Mouse (Mus musculus): Measurements from ENCODE around the gene Sorbs1. TPM values are rescaled to one million over a fixed set of nuclear protein-coding genes. Genes with fewer than 3 reads are reported as not detected.

Sorbs1 gene
- polyA plus RNA-seq, 1 experiment from 2014 or later, result 68.9 TPM

GRCm38 (mm10) chr19:40341141-40341540, 172.4 kb downstream of the Sorbs1 start:
- in situ Hi-C loops (cut with MboI; ENCODE audit: low pct_unique_long_range_greater_than_20kb), result loop anchor here (25.0 kb wide), 1 partner anchor 371 kb away; no protein-coding TSS in a partner anchor

GRCm38 (mm10) chr19:40336694-40337093, 176.9 kb downstream of the Sorbs1 start:
- in situ Hi-C loops (cut with MboI; ENCODE audit: low pct_unique_long_range_greater_than_20kb), result loop anchor here (25.0 kb wide), 1 partner anchor 376 kb away; no protein-coding TSS in a partner anchor
- no peaks in the 10 kb centered on the region for H3K27me3 ChIP-seq
- no peak for DNase-seq (ENCODE audit: low read depth, low spot score)
- no peak for TF ChIP-seq CTCF (IDR thresholded peaks at IDR 0.05)
- CTCF ChIA-PET, result interaction anchor here (1.1 to 4.0 kb wide), 2 partner anchors 9 to 26 kb away, joined by 3 to 19 read pairs; no protein-coding TSS in a partner anchor
- POLR2A ChIA-PET, result no interaction called here
- no peak for ATAC-seq

More at GRCm38 (mm10) chr19:40341141-40341540, 172.4 kb downstream of the Sorbs1 start:
- DNase-seq (ENCODE audit: low read depth, low spot score), result no peak
- ChIA-PET POLR2A (no interaction called here), CTCF (no interaction called here)
- no peak for TF ChIP-seq CTCF (IDR thresholded peaks at IDR 0.05)
- ATAC-seq, result no peak
- H3K27me3 ChIP-seq, result no peaks in the 10 kb centered on the region

DNA sequence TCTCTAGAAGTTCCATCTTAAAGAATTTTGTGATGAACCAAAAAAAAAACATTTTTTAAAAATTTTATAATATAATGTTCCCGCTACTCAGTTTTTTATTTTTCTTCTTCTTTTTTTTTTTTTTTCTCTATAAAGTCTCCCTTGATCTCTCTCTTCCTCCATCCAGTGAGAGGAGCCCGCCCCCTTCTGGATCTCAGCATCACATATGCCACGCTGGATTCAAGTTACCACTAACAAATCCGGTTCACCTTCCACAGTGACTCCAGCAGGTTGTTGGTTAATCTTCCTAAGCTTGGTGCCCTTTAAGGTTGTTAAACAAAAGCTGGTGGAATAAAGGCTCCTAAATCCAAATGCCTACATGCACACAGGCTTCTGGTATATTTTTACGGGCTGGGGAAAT, 179.7 kb downstream of the Sorbs1 start:
- in situ Hi-C loops (cut with MboI; ENCODE audit: low pct_unique_long_range_greater_than_20kb), result loop anchor here (25.0 kb wide), 1 partner anchor 378 kb away; no protein-coding TSS in a partner anchor
- DNase-seq (ENCODE audit: low read depth, low spot score) (no peak), ATAC-seq (no peak)
- TF ChIP-seq CTCF (IDR thresholded peaks at IDR 0.05), result no peak
- ChIA-PET CTCF (interaction anchor here (0.7 to 4.0 kb wide), 5 partner anchors 10 to 58 kb away, joined by 3 to 19 read pairs (median 3); no protein-coding TSS in a partner anchor), POLR2A (interaction anchor here (0.6 to 1.1 kb wide), 3 partner anchors 8 to 116 kb away, joined by 3 to 5 read pairs (median 4); no protein-coding TSS in a partner anchor)
- no peaks in the 10 kb centered on the region for H3K27me3 ChIP-seq

GRCm38 (mm10) chr19:40333081-40333480, 180.5 kb downstream of the Sorbs1 start:
- ATAC-seq (no peak), DNase-seq (ENCODE audit: low read depth, low spot score) (no peak)
- no peaks in the 10 kb centered on the region for H3K27me3 ChIP-seq
- ChIA-PET POLR2A (interaction anchor here (0.6 kb wide), 1 partner anchor 24 kb away, joined by 5 read pairs; no protein-coding TSS in a partner anchor), CTCF (interaction anchor here (1.9 to 4.0 kb wide), 2 partner anchors 10 to 13 kb away, joined by 13 to 19 read pairs; no protein-coding TSS in a partner anchor)
- TF ChIP-seq CTCF (IDR thresholded peaks at IDR 0.05), result no peak
- in situ Hi-C loops (cut with MboI; ENCODE audit: low pct_unique_long_range_greater_than_20kb), result loop anchor here (25.0 kb wide), 1 partner anchor 379 kb away; no protein-coding TSS in a partner anchor

- DNase-seq (ENCODE audit: low read depth, low spot score) (no peak), ATAC-seq (no peak)
- TF ChIP-seq CTCF (IDR thresholded peaks at IDR 0.05), result no peak
- H3K27me3 ChIP-seq, result no peaks in the 10 kb centered on the region
- ChIA-PET CTCF (interaction anchor here (1.9 kb wide), 1 partner anchor 11 kb away, joined by 13 read pairs; no protein-coding TSS in a partner anchor), POLR2A (no interaction called here)
- in situ Hi-C loops (cut with MboI; ENCODE audit: low pct_unique_long_range_greater_than_20kb), result loop anchor here (25.0 kb wide), 1 partner anchor 380 kb away; no protein-coding TSS in a partner anchor
Measured at GRCm38 (mm10) chr19:40332303-40332702, 181.3 kb downstream of the Sorbs1 start.

- POLR2A ChIA-PET, result no interaction called here
- TF ChIP-seq CTCF (IDR thresholded peaks at IDR 0.05), result no peak
- in situ Hi-C loops (cut with MboI; ENCODE audit: low pct_unique_long_range_greater_than_20kb), result loop anchor here (25.0 kb wide), 1 partner anchor 380 kb away; no protein-coding TSS in a partner anchor
- DNase-seq (ENCODE audit: low read depth, low spot score) (no peak), ATAC-seq (no peak)
- CTCF ChIA-PET, result interaction anchor here (1.2 to 1.9 kb wide), 2 partner anchors 11 to 14 kb away, joined by 3 to 13 read pairs; no protein-coding TSS in a partner anchor
- H3K27me3 ChIP-seq, result no peaks in the 10 kb centered on the region
Measured at GRCm38 (mm10) chr19:40331846-40332245, 181.7 kb downstream of the Sorbs1 start.

- no peak for TF ChIP-seq CTCF (IDR thresholded peaks at IDR 0.05)
- ATAC-seq (no peak), DNase-seq (ENCODE audit: low read depth, low spot score) (no peak)
- CTCF ChIA-PET, result no interaction called here
- in situ Hi-C loops (cut with MboI; ENCODE audit: low pct_unique_long_range_greater_than_20kb), result loop anchor here (25.0 kb wide), 1 partner anchor 386 kb away; no protein-coding TSS in a partner anchor
- no peaks in the 10 kb centered on the region for H3K27me3 ChIP-seq
- POLR2A ChIA-PET, result interaction anchor here (1.0 kb wide), 1 partner anchor 8 kb away, joined by 3 read pairs; no protein-coding TSS in a partner anchor
Measured at GRCm38 (mm10) chr19:40326126-40326525, 187.5 kb downstream of the Sorbs1 start.

- TF ChIP-seq CTCF (IDR thresholded peaks at IDR 0.05), result no peak
- no peak for ATAC-seq
- peak; percentile 43 for DNase-seq (ENCODE audit: low read depth, low spot score)
- CTCF ChIA-PET, result no interaction called here
- no peaks in the 10 kb centered on the region for H3K27me3 ChIP-seq
- in situ Hi-C loops (cut with MboI; ENCODE audit: low pct_unique_long_range_greater_than_20kb), result loop anchor here (25.0 kb wide), 1 partner anchor 387 kb away; no protein-coding TSS in a partner anchor
- POLR2A ChIA-PET, result no interaction called here
Measured at GRCm38 (mm10) chr19:40325381-40325780, 188.2 kb downstream of the Sorbs1 start.

DNA sequence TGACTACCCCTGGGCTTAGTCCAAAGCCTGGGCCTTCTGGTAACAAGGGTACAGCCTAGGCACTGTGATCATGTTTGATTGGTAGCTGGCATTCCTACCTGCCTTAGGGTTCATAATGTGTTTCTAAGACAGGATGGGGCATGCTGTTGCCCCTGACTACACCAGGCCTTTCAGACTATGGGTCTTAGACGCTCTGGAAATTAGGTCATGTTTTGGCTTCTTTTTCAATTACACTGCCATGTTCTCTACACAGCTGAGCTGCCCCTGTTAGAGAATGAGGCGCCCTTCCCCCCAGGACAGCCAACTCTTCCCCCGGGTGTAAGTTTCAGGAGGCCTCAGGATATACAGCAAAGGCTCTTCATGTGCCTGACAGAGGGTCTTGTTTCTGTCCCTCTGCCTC, 191.4 kb downstream of the Sorbs1 start:
- POLR2A ChIA-PET, result interaction anchor here (1.1 kb wide), 1 partner anchor 22 kb away, joined by 3 read pairs; no protein-coding TSS in a partner anchor
- DNase-seq (ENCODE audit: low read depth, low spot score), result no peak
- in situ Hi-C loops (cut with MboI; ENCODE audit: low pct_unique_long_range_greater_than_20kb), result no loop called here
- no peak for TF ChIP-seq CTCF (IDR thresholded peaks at IDR 0.05)
- CTCF ChIA-PET, result interaction anchor here (1.5 kb wide), 1 partner anchor 13 kb away, joined by 3 read pairs; no protein-coding TSS in a partner anchor
- H3K27me3 ChIP-seq, result no peaks in the 10 kb centered on the region
- ATAC-seq, result no peak

DNA sequence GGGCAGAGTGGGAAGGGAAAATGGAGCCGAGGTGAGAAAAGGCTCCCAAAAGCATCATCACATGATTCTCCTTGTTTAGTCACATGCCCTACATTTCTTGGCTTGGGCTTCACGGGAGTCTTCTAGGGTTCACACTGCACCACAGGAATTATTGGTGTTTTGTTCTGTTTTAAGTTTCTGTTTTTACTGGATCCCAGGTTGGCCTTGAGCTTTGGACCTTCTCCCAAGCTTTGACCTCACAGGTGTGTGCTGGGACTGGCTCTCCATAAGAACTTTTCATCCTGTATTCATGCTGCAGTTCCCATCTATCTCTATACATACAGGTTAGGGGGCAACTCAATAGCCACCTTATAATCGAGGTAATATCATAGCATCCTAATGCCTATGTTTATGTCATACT, 194.4 kb downstream of the Sorbs1 start:
- ChIA-PET CTCF (no interaction called here), POLR2A (interaction anchor here (1.3 kb wide), 1 partner anchor 28 kb away, joined by 3 read pairs; no protein-coding TSS in a partner anchor)
- DNase-seq (ENCODE audit: low read depth, low spot score), result no peak
- H3K27me3 ChIP-seq, result no peaks in the 10 kb centered on the region
- in situ Hi-C loops (cut with MboI; ENCODE audit: low pct_unique_long_range_greater_than_20kb), result no loop called here
- ATAC-seq, result no peak
- no peak for TF ChIP-seq CTCF (IDR thresholded peaks at IDR 0.05)

DNA sequence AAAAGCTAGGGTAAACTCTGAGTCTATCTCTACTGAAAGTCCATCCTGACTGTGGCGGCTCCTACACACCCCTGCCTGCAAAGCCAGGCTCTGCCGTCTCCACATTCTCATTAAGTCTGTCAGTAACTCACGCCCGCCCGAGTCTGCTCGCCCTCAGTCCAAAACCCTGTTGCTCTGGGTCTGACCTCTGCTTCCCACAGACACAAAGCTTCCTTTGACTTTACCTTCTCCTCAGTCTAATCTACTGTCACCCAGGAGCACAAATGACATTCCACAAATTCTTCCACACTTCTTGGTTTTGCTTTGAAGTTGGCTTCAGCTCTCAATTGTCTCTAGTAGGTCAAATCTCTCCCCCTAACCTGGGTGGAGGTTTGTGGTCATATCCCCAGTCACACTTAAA, 195.1 kb downstream of the Sorbs1 start:
- ATAC-seq, result peak; percentile 42
- CTCF ChIA-PET, result interaction anchor here (1.3 kb wide), 1 partner anchor 22 kb away, joined by 4 read pairs; no protein-coding TSS in a partner anchor
- POLR2A ChIA-PET, result interaction anchor here (1.3 kb wide), 1 partner anchor 27 kb away, joined by 3 read pairs; no protein-coding TSS in a partner anchor
- no peak for TF ChIP-seq CTCF (IDR thresholded peaks at IDR 0.05)
- in situ Hi-C loops (cut with MboI; ENCODE audit: low pct_unique_long_range_greater_than_20kb), result no loop called here
- no peak for DNase-seq (ENCODE audit: low read depth, low spot score)
- H3K27me3 ChIP-seq, result no peaks in the 10 kb centered on the region
